Mouse (Mus musculus) gastrocnemius, postnatal 10 days (tissue): Measurements from ENCODE around the gene Eya4. TPM values are rescaled to one million over a fixed set of nuclear protein-coding genes. Genes with fewer than 3 reads are reported as not detected.

Source experiments
- DNase-seq: peaks from one replicate; pipeline ENCODE4 v3.0.0; 2021; ENCODE audit warnings: mixed read lengths
- long read RNA-seq, 2 experiments: library from polyadenylated mRNA; stranded (forward); transcript quantifications; one replicate each; pipeline ENCODE4 v2.0.0; 2021
- total RNA-seq, 2 experiments: library from RNA; stranded (reverse); gene quantifications; 2 replicates each; pipeline ENCODE4 v1.2.3; 2021

Eya4 gene
- 10 to 100 TPM; 50.2 to 55.4 TPM for total RNA-seq
- long read RNA-seq, experiment 1, full-length matches to known transcripts: 2 of 12 reads
- long read RNA-seq, experiment 1, partial matches to known transcripts: 1 of 12 reads
- long read RNA-seq, experiment 1, other reads (novel, unspliced or antisense): 9 of 12 reads
- long read RNA-seq, experiment 2, full-length matches to known transcripts: 2 of 6 reads
- long read RNA-seq, experiment 2, partial matches to known transcripts: 1 of 6 reads
- long read RNA-seq, experiment 2, other reads (novel, unspliced or antisense): 3 of 6 reads

DNA sequence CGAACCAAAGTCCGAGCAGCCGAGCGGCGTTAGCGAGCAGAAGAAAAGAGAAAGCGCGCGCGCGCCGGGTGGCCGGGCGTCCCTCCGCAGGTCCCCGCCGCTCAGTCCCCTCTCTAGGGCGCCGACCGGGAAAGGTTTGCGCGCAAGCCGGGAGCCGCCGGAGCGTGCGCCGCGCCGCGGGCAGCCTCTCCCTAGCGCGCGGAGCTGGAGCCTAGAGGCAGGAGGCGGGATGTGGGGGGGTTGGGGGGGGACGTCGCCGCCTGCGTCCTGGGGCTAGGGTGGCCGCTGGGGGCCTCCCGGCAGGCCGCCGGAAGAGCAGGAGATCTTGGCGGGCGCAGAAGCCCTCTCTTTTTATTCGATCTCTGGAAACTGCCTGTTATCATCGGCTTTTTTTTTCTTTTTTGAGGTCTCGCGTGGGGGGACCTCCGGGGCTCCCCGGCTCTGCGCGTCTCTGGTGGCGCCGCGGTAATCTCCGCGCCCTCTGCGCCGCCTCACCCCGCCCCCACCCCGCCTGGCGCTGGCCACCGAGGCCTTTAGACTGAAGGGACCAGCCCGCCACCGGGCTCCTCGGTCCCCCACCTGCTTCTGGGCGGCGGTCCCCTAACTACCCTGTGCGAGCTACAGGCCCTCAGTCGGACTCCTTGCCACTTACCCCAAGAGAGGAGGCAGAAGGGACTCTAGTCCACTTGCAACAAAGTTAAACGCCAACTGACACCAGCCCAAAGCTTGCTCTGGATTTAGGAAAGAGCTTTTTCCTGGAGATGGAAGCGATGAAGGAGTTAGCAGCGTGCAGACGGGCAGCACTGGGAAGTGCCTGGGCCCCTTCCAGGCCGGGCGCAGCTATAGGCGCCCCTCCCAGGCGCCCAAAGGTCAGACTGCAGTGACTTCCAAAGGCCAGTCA, at the start of gene Eya4:
TSS of gene Eya4 (minus strand) at position 776 of the 901 bp plus-strand sequence.
- peak; percentile 69 for DNase-seq

DNA sequence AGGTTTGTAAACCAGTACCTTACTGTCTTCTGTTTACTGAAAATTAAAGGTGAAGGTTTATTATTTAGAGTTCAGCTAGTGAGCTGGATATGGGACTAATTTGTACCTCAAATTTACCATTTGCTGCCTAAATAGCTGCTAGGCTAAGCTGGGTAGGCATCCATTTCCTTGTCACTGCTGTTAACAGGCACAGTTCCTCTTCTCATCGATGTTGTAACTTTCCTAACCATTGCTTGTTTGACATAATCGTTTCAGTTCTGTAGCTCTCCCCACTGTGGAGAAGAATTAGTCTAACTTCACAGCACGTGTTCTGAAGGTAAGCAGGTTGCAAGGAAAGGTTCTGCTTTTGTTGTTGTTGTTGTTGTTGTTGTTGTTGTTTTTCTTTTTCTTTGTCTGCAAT, 44.8 kb upstream of the Eya4 start:
- DNase-seq: no peak

GRCm38 (mm10) chr10:23394556-23395245, 44.1 kb upstream of the Eya4 start:
- no peak for DNase-seq

GRCm38 (mm10) chr10:23394152-23394551, 43.6 kb upstream of the Eya4 start:
- DNase-seq: no peak

GRCm38 (mm10) chr10:23363866-23364265, 13.3 kb upstream of the Eya4 start:
- no peak for DNase-seq

DNA sequence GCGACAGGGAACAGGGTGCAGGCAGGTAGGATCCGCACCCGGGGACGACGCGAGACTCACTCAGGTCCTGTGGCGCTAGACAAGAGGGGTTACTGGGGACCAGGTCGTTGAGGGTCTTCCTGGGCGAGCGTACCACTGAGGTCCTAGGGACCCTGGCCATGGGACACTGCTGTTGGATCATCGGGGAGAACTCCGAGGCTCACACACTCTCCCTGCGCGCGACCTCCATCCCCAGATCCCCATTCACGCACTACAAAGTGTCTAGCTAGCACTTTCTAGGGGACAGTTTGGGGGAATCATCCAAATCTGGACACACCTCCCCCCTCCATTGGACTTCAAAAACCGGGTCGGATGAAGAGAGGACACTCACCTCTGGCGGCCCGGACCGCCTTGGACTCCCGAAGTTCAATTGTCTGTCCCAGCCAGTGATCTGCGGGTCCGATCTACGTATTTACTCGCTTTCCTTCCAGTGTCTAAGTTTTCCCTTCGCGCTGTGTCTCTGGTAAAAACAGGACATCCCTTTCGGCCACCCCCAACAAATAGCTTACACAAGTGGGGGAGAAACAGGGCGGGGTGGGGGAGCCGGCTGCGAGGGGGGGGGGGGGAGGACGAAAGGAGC, 1.1 kb downstream of the Eya4 start:
- DNase-seq: peak; percentile 27

DNA sequence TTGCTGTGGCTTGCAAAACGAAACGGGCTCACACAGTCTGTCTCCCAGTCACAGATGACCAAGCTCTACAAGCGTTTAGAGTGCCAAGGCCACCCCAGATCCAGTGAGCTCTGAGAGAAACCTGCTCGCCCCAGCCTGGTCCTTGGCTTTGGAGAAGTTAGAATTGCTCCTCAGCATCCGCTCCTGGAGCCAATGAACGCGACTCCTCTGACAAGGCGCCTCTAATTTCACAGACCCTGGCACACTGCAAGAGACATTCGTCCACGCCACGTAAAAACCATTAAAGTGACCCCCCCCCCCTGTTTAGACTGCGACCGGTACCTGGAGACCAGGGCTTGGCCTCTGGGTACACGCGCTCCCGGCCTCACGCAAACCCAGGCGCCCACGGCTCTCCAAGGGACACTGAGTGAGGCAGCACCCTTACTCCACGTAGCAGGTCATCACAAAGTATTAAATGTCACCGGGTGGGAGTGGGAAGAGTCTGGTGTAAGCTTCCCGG, 1.6 kb downstream of the Eya4 start:
- DNase-seq: peak; percentile 24

DNA sequence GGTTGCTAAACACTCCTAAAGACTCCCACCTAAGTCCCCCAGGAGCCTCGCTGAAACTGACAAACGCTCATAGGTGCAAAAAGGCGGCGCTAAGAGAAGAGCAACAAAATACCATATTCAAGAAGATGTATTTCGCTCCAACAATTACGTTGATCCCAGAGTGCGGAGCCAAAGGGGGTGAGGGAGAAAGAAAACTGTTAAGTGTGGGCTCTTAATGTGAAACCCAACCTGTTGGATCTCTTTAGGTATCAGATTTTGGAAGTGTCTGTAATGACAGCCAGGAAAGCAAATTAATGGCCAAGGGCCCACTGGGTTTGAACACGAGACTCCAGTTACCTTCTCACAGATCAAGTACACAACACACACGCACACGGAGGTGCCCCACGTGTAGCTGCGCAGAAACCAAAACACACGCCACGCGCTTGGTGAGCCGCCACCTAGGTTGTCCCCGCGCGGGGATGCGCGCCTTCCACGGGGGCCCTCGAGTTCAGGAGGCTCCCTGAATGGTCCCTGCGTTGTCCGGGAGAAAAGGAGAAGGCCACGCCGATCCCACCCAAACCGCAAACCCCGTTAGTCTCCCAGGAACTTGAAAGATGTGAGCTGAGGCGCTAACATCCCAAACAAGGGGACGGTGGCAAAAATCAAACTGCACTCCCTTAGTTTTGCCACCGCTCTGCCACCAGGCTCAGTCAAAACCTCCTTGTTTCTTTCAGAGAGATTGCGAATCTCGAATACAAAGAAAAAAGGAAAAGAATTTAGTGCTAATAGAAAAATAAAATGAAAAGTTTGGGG, 2.3 kb downstream of the Eya4 start:
- peak; percentile 36 for DNase-seq

- no peak for DNase-seq
Observed at GRCm38 (mm10) chr10:23337250-23337649, 13.3 kb downstream of the Eya4 start.

DNA sequence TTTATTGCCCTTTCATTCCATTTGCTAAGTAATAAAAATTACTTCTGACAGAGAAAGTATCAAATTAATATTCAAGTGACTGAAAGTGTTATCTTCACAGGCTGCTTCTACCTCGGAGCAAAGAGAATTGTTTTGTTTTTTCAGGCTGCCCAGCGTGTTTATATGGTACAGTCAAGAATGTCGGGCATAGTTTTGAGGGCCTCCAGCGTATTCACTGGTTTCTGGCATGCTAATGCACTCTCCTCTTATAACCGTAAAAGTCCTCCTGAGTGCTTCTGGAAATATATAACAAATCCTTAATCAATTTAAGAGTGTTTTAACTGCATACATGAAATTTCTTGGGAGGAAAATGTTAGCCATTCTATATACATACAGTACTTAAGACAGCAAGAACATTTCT, 17.8 kb downstream of the Eya4 start:
- no peak for DNase-seq

- peak; percentile 24 for DNase-seq
Observed at GRCm38 (mm10) chr10:23327651-23328050, 22.9 kb downstream of the Eya4 start.

GRCm38 (mm10) chr10:23322275-23322674, 28.3 kb downstream of the Eya4 start:
- DNase-seq: no peak

GRCm38 (mm10) chr10:23295616-23296015, 55.0 kb downstream of the Eya4 start:
- DNase-seq: no peak

GRCm38 (mm10) chr10:23292495-23292894, 58.1 kb downstream of the Eya4 start:
- no peak for DNase-seq

GRCm38 (mm10) chr10:23277371-23277770, 73.2 kb downstream of the Eya4 start:
- DNase-seq: no peak

- no peak for DNase-seq
Observed at GRCm38 (mm10) chr10:23271050-23271621, 79.5 kb downstream of the Eya4 start.

GRCm38 (mm10) chr10:23270502-23270901, 80.1 kb downstream of the Eya4 start:
- no peak for DNase-seq

GRCm38 (mm10) chr10:23252180-23252579, 98.4 kb downstream of the Eya4 start:
- DNase-seq: no peak

GRCm38 (mm10) chr10:23246485-23246884, 104.1 kb downstream of the Eya4 start:
- no peak for DNase-seq

DNA sequence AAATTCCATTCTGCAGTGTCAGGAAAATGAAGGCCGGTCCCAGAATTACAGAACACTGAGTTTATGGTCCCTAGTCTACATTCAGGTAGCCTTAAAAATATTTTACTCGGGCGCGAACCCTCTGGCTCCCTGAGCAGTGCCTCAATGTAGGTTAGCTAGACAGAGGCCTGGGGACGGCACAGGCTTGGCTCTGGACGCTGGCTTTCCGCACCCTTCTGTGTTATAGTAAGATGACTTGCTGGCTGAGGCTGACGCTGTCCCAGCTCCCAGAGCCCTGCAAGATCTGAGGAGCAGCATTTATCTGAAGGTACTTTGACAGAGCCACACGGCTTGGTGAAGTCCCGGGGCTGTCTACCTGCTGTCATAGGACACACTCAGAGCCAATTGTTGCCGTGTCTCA, 113.7 kb downstream of the Eya4 start:
- DNase-seq: peak; percentile 14

- no peak for DNase-seq
Observed at GRCm38 (mm10) chr10:23235405-23235804, 115.2 kb downstream of the Eya4 start.
